Mouse (Mus musculus): ENCODE data around the gene 1700001O22Rik.
A peak's percentile ranks its signal among the peaks of the same experiment; 100 is the strongest.

1700001O22Rik gene

GRCm38 (mm10) chr2:30768529-30768928, 34.9 kb downstream of the 1700001O22Rik start:
- no peak overlapping the region for H3K4me3 ChIP-seq (replicated peaks; ENCODE audit: low read length)
- no peaks in the 10 kb centered on the region for H3K9me3 ChIP-seq (ENCODE audit: low read length)
- H3K4me1 ChIP-seq (replicated peaks; ENCODE audit: low read depth, low read length): peaks cover 50% of the 10 kb centered on the region
- H3K36me3 ChIP-seq (ENCODE audit: insufficient read depth, low read length): no peaks in the 10 kb centered on the region
- TF ChIP-seq NANOG (IDR thresholded peaks at IDR 0.05; ENCODE audit: borderline replicate concordance, low read length) (no peak), POU5F1 (IDR thresholded peaks at IDR 0.05; ENCODE audit: borderline replicate concordance, low read length) (no peak), CTCF (conservative IDR thresholded peaks at IDR 0.05; ENCODE audit: low read length) (no peak)
- peaks cover 60% of the 10 kb centered on the region for H3K27me3 ChIP-seq (ENCODE audit: insufficient read depth, low read length)

- Histone ChIP-seq H3K36me3 (ENCODE audit: insufficient read depth, low read length) (no peaks in the 10 kb centered on the region), H3K27me3 (ENCODE audit: insufficient read depth, low read length) (peaks cover 57% of the 10 kb centered on the region), H3K4me3 (replicated peaks; ENCODE audit: low read length) (no peak overlapping the region), H3K9me3 (ENCODE audit: low read length) (no peaks in the 10 kb centered on the region), H3K4me1 (replicated peaks; ENCODE audit: low read depth, low read length) (peaks cover 42% of the 10 kb centered on the region)
- TF ChIP-seq CTCF (conservative IDR thresholded peaks at IDR 0.05; ENCODE audit: low read length): no peak
- TF ChIP-seq POU5F1 (IDR thresholded peaks at IDR 0.05; ENCODE audit: borderline replicate concordance, low read length): no peak
- TF ChIP-seq NANOG (IDR thresholded peaks at IDR 0.05; ENCODE audit: borderline replicate concordance, low read length): no peak
Measured at GRCm38 (mm10) chr2:30767626-30768240, 35.7 kb downstream of the 1700001O22Rik start.

- peaks cover 30% of the 10 kb centered on the region for H3K4me1 ChIP-seq (replicated peaks; ENCODE audit: low read depth, low read length)
- H3K36me3 ChIP-seq (ENCODE audit: insufficient read depth, low read length): no peaks in the 10 kb centered on the region
- H3K4me3 ChIP-seq (replicated peaks; ENCODE audit: low read length): no peak overlapping the region
- H3K9me3 ChIP-seq (ENCODE audit: low read length): peaks cover 2% of the 10 kb centered on the region; the same call in 1 of the 2 replicates
- TF ChIP-seq CTCF (conservative IDR thresholded peaks at IDR 0.05; ENCODE audit: low read length): no peak
- no peak for TF ChIP-seq POU5F1 (IDR thresholded peaks at IDR 0.05; ENCODE audit: borderline replicate concordance, low read length)
- no peak for TF ChIP-seq NANOG (IDR thresholded peaks at IDR 0.05; ENCODE audit: borderline replicate concordance, low read length)
- peaks cover 46% of the 10 kb centered on the region for H3K27me3 ChIP-seq (ENCODE audit: insufficient read depth, low read length)
Measured at GRCm38 (mm10) chr2:30766446-30766845, 37.0 kb downstream of the 1700001O22Rik start.

- H3K4me3 ChIP-seq (replicated peaks; ENCODE audit: low read length): peak overlapping the region; percentile 67; the same call in 1 of the 2 replicates
- peaks cover 53% of the 10 kb centered on the region for H3K4me1 ChIP-seq (replicated peaks; ENCODE audit: low read depth, low read length)
- 0 out of 2 replicates have a peak, but pooled peaks cover 4% of the 10 kb centered on the region for H3K27me3 ChIP-seq (ENCODE audit: insufficient read depth, low read length)
- H3K36me3 ChIP-seq (ENCODE audit: insufficient read depth, low read length): no peaks in the 10 kb centered on the region
- H3K9me3 ChIP-seq (ENCODE audit: low read length): peaks cover 5% of the 10 kb centered on the region
- TF ChIP-seq NANOG (IDR thresholded peaks at IDR 0.05; ENCODE audit: borderline replicate concordance, low read length) (no peak), CTCF (conservative IDR thresholded peaks at IDR 0.05; ENCODE audit: low read length) (no peak), POU5F1 (IDR thresholded peaks at IDR 0.05; ENCODE audit: borderline replicate concordance, low read length) (no peak)
Measured at GRCm38 (mm10) chr2:30760706-30761105, 42.8 kb downstream of the 1700001O22Rik start.

GRCm38 (mm10) chr2:30759858-30760547, 43.5 kb downstream of the 1700001O22Rik start:
- no peaks in the 10 kb centered on the region for H3K36me3 ChIP-seq (ENCODE audit: insufficient read depth, low read length)
- H3K27me3 ChIP-seq (ENCODE audit: insufficient read depth, low read length): 0 out of 2 replicates have a peak, but pooled peaks cover 6% of the 10 kb centered on the region
- H3K4me3 ChIP-seq (replicated peaks; ENCODE audit: low read length): peak overlapping the region; percentile 67
- peaks cover 8% of the 10 kb centered on the region for H3K9me3 ChIP-seq (ENCODE audit: low read length)
- no peak for TF ChIP-seq POU5F1 (IDR thresholded peaks at IDR 0.05; ENCODE audit: borderline replicate concordance, low read length)
- peak; percentile 54; the same call in 1 of the 2 replicates for TF ChIP-seq NANOG (IDR thresholded peaks at IDR 0.05; ENCODE audit: borderline replicate concordance, low read length)
- H3K4me1 ChIP-seq (replicated peaks; ENCODE audit: low read depth, low read length): peaks cover 58% of the 10 kb centered on the region

GRCm38 (mm10) chr2:30759442-30759841, 44.0 kb downstream of the 1700001O22Rik start:
- Histone ChIP-seq H3K27me3 (ENCODE audit: insufficient read depth, low read length) (peaks cover 7% of the 10 kb centered on the region; the same call in 1 of the 2 replicates), H3K4me1 (replicated peaks; ENCODE audit: low read depth, low read length) (peaks cover 63% of the 10 kb centered on the region), H3K4me3 (replicated peaks; ENCODE audit: low read length) (peak overlapping the region; percentile 67), H3K9me3 (ENCODE audit: low read length) (peaks cover 8% of the 10 kb centered on the region), H3K36me3 (ENCODE audit: insufficient read depth, low read length) (no peaks in the 10 kb centered on the region)
- no peak for TF ChIP-seq NANOG (IDR thresholded peaks at IDR 0.05; ENCODE audit: borderline replicate concordance, low read length)
- TF ChIP-seq CTCF (conservative IDR thresholded peaks at IDR 0.05; ENCODE audit: low read length): no peak
- no peak for TF ChIP-seq POU5F1 (IDR thresholded peaks at IDR 0.05; ENCODE audit: borderline replicate concordance, low read length)

GRCm38 (mm10) chr2:30759088-30759374, 44.4 kb downstream of the 1700001O22Rik start:
- Histone ChIP-seq H3K9me3 (ENCODE audit: low read length) (peaks cover 8% of the 10 kb centered on the region), H3K4me3 (replicated peaks; ENCODE audit: low read length) (peak overlapping the region; percentile 67), H3K27me3 (ENCODE audit: insufficient read depth, low read length) (peaks cover 11% of the 10 kb centered on the region), H3K36me3 (ENCODE audit: insufficient read depth, low read length) (no peaks in the 10 kb centered on the region), H3K4me1 (replicated peaks; ENCODE audit: low read depth, low read length) (peaks cover 67% of the 10 kb centered on the region)
- TF ChIP-seq POU5F1 (IDR thresholded peaks at IDR 0.05; ENCODE audit: borderline replicate concordance, low read length) (no peak), CTCF (conservative IDR thresholded peaks at IDR 0.05; ENCODE audit: low read length) (no peak), NANOG (IDR thresholded peaks at IDR 0.05; ENCODE audit: borderline replicate concordance, low read length) (no peak)

GRCm38 (mm10) chr2:30758341-30759087, 44.9 kb downstream of the 1700001O22Rik start:
- Histone ChIP-seq H3K4me1 (replicated peaks; ENCODE audit: low read depth, low read length) (peaks cover 71% of the 10 kb centered on the region), H3K4me3 (replicated peaks; ENCODE audit: low read length) (peak overlapping the region; percentile 67), H3K27me3 (ENCODE audit: insufficient read depth, low read length) (peaks cover 15% of the 10 kb centered on the region), H3K36me3 (ENCODE audit: insufficient read depth, low read length) (no peaks in the 10 kb centered on the region), H3K9me3 (ENCODE audit: low read length) (peaks cover 8% of the 10 kb centered on the region)
- TF ChIP-seq POU5F1 (IDR thresholded peaks at IDR 0.05; ENCODE audit: borderline replicate concordance, low read length) (no peak), CTCF (conservative IDR thresholded peaks at IDR 0.05; ENCODE audit: low read length) (no peak), NANOG (IDR thresholded peaks at IDR 0.05; ENCODE audit: borderline replicate concordance, low read length) (no peak)

Data from E14TG2a.4 (cell line).